Mouse (Mus musculus) C2C12 (cell line): ENCODE results near the gene Zfp385c. TPM values are rescaled to one million over a fixed set of nuclear protein-coding genes. Genes with fewer than 3 reads are reported as not detected.
"Not testable (repeated sequence)": the region's sequence is repeated elsewhere in the genome, so short reads cannot be mapped to it uniquely, and the experiment has no call there.

Source experiments
- H3K27me3 ChIP-seq: one replicate; pipeline ENCODE4 v1.6.1; 2011; ENCODE audit not compliant: control insufficient read depth, insufficient read depth, insufficient read length
- H3K36me3 ChIP-seq: one replicate; pipeline ENCODE4 v1.6.1; 2011; ENCODE audit not compliant: control insufficient read depth, insufficient read depth
- H3K4me3 ChIP-seq: one replicate; pipeline ENCODE4 v1.5.1; 2011; ENCODE audit warnings: mild to moderate bottlenecking, control low read depth; ENCODE audit not compliant: poor library complexity, insufficient read depth, severe bottlenecking
- H3K79me2 ChIP-seq: one replicate; pipeline ENCODE4 v1.6.1; 2011; ENCODE audit not compliant: control insufficient read depth, insufficient read depth
- H3K79me3 ChIP-seq: one replicate; pipeline ENCODE4 v1.6.1; 2011; ENCODE audit warnings: low read depth, control low read depth
- H3ac ChIP-seq: one replicate; pipeline ENCODE3; 2011; ENCODE audit warnings: low read depth; ENCODE audit not compliant: control insufficient read depth, insufficient read length
- CEBPB ChIP-seq: IDR thresholded peaks from one replicate; pipeline ENCODE4 v1.6.1; 2011; ENCODE audit warnings: low read depth, mild to moderate bottlenecking, control low read depth, moderate library complexity
- CTCF ChIP-seq: IDR thresholded peaks from one replicate; pipeline ENCODE4 v1.5.1; 2011; ENCODE audit not compliant: control insufficient read depth, insufficient read depth, insufficient read length
- FOSL1 ChIP-seq: IDR thresholded peaks from one replicate; pipeline ENCODE4 v1.8.0; 2011; ENCODE audit warnings: mild to moderate bottlenecking, low read length; ENCODE audit not compliant: poor library complexity, insufficient read depth, severe bottlenecking
- MAX ChIP-seq: IDR thresholded peaks from one replicate; pipeline ENCODE4 v1.6.1; 2011; ENCODE audit warnings: mild to moderate bottlenecking, control low read depth
- MYOD1 ChIP-seq: IDR thresholded peaks from one replicate; pipeline ENCODE4 v1.6.1; 2011; ENCODE audit warnings: low read depth; ENCODE audit not compliant: control insufficient read depth, insufficient read length
- MYOG ChIP-seq: IDR thresholded peaks from one replicate; pipeline ENCODE4 v1.6.1; 2011; ENCODE audit not compliant: control insufficient read depth, insufficient read length; ENCODE audit errors: extremely low read depth
- USF1 ChIP-seq: IDR thresholded peaks from one replicate; pipeline ENCODE4 v1.6.1; 2011; ENCODE audit warnings: low read depth, mild to moderate bottlenecking, control low read depth, moderate library complexity
- polyA plus RNA-seq: library from polyadenylated mRNA; unstranded; fragments of >200 nt; fragmentation: generic; extraction: Trizol; gene quantifications from one replicate; pipeline ENCODE4 v1.2.1, GENCODE M21; 2012; ENCODE audit warnings: missing spikeins

The Zfp385c gene
- polyA plus RNA-seq, 1 experiment: not detected

DNA sequence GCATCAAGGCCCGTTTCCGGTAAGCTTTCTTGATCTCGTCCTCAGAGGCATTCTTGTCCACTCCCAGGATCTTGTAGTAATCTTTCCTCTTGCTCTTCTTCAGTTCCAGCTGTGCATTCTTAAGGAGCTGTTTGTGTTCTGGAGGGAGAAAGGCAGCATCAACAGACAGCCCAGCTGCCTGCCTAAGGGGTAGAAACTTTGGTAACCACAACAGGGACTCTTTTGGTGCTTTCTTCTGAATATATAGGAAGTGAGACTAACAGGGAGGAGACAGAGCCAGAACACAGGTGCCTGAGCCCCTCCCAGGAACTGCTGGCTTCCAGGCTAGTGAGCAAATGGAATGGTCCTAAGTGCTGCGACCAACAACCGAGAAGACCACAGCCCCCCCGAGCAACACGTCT, 107.7 kb downstream of the Zfp385c start:
- H3K79me2 ChIP-seq: no peaks in the 10 kb centered on the region
- no peak overlapping the region for H3K4me3 ChIP-seq
- peaks cover 2% of the 10 kb centered on the region for H3K79me3 ChIP-seq
- peaks cover 86% of the 10 kb centered on the region for H3K36me3 ChIP-seq
- no peaks in the 10 kb centered on the region for H3K27me3 ChIP-seq
- no peak for TF ChIP-seq CEBPB
- TF ChIP-seq MYOD1: no peak
- TF ChIP-seq MAX: no peak
- TF ChIP-seq FOSL1: no peak
- no peak for TF ChIP-seq CTCF
- TF ChIP-seq MYOG: no peak
- TF ChIP-seq USF1: no peak
- H3ac ChIP-seq: no peak overlapping the region

DNA sequence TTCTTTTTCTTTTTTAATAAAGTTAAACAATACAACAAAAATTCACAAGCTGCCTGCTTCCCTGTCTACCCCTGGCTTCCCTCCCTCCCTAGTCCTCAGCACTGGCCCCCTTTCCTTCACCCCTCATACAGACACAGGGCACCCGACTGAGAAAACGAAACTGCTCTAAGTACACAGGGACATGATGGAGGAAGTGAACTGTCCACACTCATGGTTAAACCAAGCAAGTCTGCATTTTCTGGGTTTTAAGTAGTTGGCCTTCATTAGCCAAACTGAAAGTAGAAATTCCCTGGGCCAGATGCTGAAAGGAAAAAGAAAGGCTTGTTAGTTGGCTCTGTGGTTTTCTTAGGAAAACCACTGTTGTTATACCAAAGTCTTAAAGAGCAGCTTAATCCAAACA, 109.4 kb downstream of the Zfp385c start:
- TF ChIP-seq MYOG: no peak
- no peak for TF ChIP-seq CTCF
- no peak for TF ChIP-seq FOSL1
- TF ChIP-seq CEBPB: no peak
- no peak for TF ChIP-seq MYOD1
- H3K36me3 ChIP-seq: peaks cover 85% of the 10 kb centered on the region
- peaks cover 2% of the 10 kb centered on the region for H3K79me3 ChIP-seq
- no peak overlapping the region for H3ac ChIP-seq
- no peaks in the 10 kb centered on the region for H3K27me3 ChIP-seq
- H3K79me2 ChIP-seq: no peaks in the 10 kb centered on the region
- H3K4me3 ChIP-seq: no peak overlapping the region

DNA sequence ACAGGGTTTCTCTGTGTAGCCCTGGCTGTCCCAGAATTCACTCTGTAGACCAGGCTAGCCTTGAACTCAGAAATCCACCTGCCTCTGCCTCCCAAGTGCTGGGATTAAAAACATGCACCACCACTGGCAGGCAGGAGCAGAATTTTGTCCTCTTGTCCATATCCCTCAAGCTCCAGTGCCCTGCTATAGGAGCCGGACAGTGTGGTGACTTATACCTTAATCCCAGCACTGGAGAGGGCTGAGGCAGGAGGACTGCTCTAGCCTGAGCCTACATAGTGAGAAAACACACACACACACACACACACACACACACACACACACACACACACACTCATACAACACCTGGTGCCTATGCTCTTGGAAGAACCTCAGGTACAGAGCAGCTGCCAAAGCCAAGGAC, 109.8 kb downstream of the Zfp385c start:
- peaks cover 81% of the 10 kb centered on the region for H3K36me3 ChIP-seq
- not testable (repeated sequence) for H3K4me3 ChIP-seq, H3ac ChIP-seq, H3K79me2 ChIP-seq, H3K79me3 ChIP-seq, H3K27me3 ChIP-seq

DNA sequence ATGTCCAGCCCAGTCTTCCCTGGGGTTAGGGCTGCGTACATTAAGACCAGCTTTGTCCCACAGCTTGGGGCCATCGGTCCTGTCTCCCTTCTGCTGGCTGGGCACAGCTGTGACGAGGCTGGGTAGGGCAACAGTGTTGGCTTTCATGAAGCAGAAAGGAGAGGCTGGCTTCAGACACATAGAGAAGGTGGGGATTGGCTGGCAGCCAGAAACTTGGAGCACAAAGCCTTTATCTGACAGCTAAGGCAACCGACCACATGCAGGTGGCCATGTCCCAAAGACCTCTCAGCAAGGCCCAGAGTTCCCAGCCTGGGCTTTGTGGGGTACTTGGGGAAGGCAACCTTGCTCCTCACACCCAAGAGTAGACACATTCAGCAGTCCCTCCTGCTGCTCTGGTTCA, 110.5 kb downstream of the Zfp385c start:
- Histone ChIP-seq H3K27me3 (no peaks in the 10 kb centered on the region), H3K79me2 (no peaks in the 10 kb centered on the region), H3ac (no peak overlapping the region), H3K36me3 (peaks cover 75% of the 10 kb centered on the region), H3K79me3 (peaks cover 2% of the 10 kb centered on the region), H3K4me3 (no peak overlapping the region)
- TF ChIP-seq FOSL1: no peak
- TF ChIP-seq CTCF: no peak

DNA sequence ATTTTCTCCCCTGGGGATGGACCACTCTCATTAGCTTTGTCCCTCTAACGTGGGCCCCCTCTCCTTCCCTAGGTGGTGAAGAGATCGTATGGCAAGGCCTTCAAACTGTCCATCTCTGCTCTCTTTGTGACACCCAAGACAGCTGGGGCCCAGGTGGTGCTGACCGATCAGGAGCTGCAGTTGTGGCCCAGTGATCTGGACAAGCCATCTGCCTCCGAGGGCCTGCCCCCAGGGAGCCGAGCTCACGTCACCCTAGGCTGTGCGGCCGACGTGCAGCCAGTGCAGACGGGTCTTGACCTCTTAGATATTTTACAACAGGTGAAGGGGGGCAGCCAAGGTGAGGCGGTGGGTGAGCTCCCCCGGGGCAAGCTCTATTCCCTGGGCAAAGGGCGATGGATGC, 112.0 kb downstream of the Zfp385c start:
- no peak overlapping the region for H3ac ChIP-seq
- H3K36me3 ChIP-seq: peaks cover 60% of the 10 kb centered on the region
- no peak for TF ChIP-seq MAX

DNA sequence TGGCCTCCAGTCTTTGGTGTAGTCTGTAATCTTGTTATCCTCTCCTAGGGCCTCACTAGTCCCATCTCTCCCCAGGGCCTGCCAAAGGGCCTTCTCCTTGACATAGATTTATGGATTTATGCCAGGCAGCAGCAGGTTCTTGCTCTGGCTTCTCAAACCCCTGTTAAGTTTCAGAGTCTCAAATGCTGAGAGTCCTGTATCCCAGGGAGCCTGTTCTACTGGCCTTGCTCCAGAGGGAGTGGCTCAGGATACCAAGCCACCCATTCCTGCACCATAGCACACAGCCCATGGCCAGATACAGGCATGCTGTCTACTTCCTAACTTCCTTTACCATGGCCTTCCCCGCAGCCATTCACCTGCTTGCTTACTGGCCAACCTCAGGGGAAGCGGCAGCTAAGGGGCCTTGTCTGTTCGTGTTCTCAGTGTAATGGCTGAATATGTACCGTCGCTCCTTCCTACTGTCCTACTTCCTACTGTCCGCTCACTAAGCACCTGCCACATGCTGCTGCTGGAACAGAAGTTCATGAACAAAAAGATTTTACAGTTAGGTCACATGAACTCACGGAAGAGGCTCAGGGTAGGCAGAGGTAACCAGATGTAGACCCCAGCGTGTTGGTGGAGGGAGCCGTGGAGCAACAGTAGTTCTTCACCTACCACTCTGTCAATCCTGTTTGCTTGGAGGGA, 113.0 kb downstream of the Zfp385c start:
- H3ac ChIP-seq: no peak overlapping the region
- H3K27me3 ChIP-seq: no peaks in the 10 kb centered on the region
- H3K79me2 ChIP-seq: no peaks in the 10 kb centered on the region
- TF ChIP-seq MYOG (no peak), MAX (no peak), MYOD1 (no peak), USF1 (no peak), CTCF (no peak), FOSL1 (no peak), CEBPB (no peak)
- H3K79me3 ChIP-seq: peaks cover 2% of the 10 kb centered on the region
- H3K36me3 ChIP-seq: peaks cover 50% of the 10 kb centered on the region
- no peak overlapping the region for H3K4me3 ChIP-seq

More for the DNA sequence above, 112.0 kb downstream of the Zfp385c start:
- Histone ChIP-seq H3K79me3 (peaks cover 2% of the 10 kb centered on the region), H3K4me3 (no peak overlapping the region), H3K27me3 (no peaks in the 10 kb centered on the region), H3K79me2 (no peaks in the 10 kb centered on the region)
